ENCODE assay signal across 9 mouse cellular contexts in the genomic region with DNA sequence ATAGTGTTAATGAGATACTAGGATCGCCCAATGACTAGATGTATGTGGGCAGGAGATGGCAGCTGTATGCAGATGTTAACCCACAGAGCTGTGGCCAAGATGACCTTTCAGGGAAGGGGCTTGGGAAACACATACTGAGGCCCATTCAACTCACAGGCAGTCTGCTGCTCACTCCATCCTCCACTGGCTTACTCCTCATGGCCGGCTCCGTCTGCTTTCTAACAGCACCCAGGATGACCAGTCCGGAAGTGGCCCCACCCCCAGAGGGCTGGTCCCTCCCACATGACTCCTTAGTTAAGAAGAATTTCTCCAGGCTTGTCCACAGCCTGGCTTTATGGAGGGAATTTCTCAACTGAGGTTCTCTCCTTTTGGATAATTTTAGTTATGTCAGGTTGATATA.
DNase-seq lines count a peak whose midpoint lies in the region; ATAC-seq and TF ChIP-seq lines count a peak whose summit lies in the region.
"Had no signal": no experiment of that assay in that cellular context is flagged by ENCODE, and none has a peak within 500 bp of the region (broad histone marks: within the 10 kb centered on the region; RNA-seq: fewer than 3 reads in every experiment).

No protein-coding gene starts in this region.

- no peak overlapping the region for H3K4me2 ChIP-seq in kidney, postnatal 0 days (ENCODE audit: low read length)
- no peak overlapping the region for H3K4me2 ChIP-seq in stomach, postnatal 0 days (replicated peaks; ENCODE audit: low read depth)
- H3K4me2 ChIP-seq: hindbrain, embryonic 14.5 days had no signal

- peak; percentile 47 for DNase-seq in testis, postnatal 10 days (ENCODE audit: low spot score)
- no peak for DNase-seq in testis, postnatal 14 days (ENCODE audit: low spot score)
- DNase-seq in heart, adult 9 months (ENCODE audit: low spot score in 2 of 2) = peak; percentile 52 to 66
- peak; percentile 50 for DNase-seq in kidney, postnatal 0 days (ENCODE audit: low spot score)
- DNase-seq in stomach, postnatal 0 days (ENCODE audit: low spot score) = no peak
- DNase-seq in cerebellum, adult 11 months = no peak
- DNase-seq in spleen, postnatal 14 days (ENCODE audit: low spot score in 2 of 2) = no peak

- 64% methylated on average over 4 of the region's 4 CpGs for WGBS in kidney, postnatal 0 days
- 63% methylated on average over 4 of the region's 4 CpGs for WGBS in stomach, postnatal 0 days

- no peak for TF ChIP-seq EP300 in stomach, postnatal 0 days (optimal IDR thresholded peaks at IDR 0.05)

- H3K4me1 ChIP-seq in kidney, postnatal 0 days (replicated peaks; ENCODE audit: insufficient read depth, low read length) = no peaks in the 10 kb centered on the region
- no peaks in the 10 kb centered on the region for H3K4me1 ChIP-seq in stomach, postnatal 0 days (replicated peaks; ENCODE audit: control insufficient read depth, insufficient read depth)

- H3K27ac ChIP-seq in kidney, postnatal 0 days = peak overlapping the region; percentile 83
- H3K27ac ChIP-seq in stomach, postnatal 0 days (replicated peaks) = peak overlapping the region; percentile 76
- H3K27ac ChIP-seq: hindbrain, embryonic 14.5 days had no signal

- H3K9me3 ChIP-seq in kidney, postnatal 0 days (replicated peaks; ENCODE audit: low read length) = no peaks in the 10 kb centered on the region
- no peaks in the 10 kb centered on the region for H3K9me3 ChIP-seq in stomach, postnatal 0 days (ENCODE audit: control insufficient read depth, low read length)
- H3K9me3 ChIP-seq: embryonic facial prominence, embryonic 13.5 days had no signal

- no peaks in the 10 kb centered on the region for H3K27me3 ChIP-seq in kidney, postnatal 0 days (ENCODE audit: insufficient read depth, low read length)
- no peaks in the 10 kb centered on the region for H3K27me3 ChIP-seq in stomach, postnatal 0 days (ENCODE audit: control insufficient read depth, insufficient read depth, low read length)
- H3K27me3 ChIP-seq: embryonic facial prominence, embryonic 13.5 days had no signal

- peak; percentile 73 for ATAC-seq in kidney, postnatal 0 days (replicated peaks; ENCODE audit: low FRiP score, low read depth)
- peak; percentile 56; the same call in 1 of the 2 replicates for ATAC-seq in stomach, postnatal 0 days (ENCODE audit: low FRiP score, low TSS enrichment)

- TF ChIP-seq CTCF in kidney, postnatal 0 days (IDR thresholded peaks at IDR 0.05; ENCODE audit: low read depth) = no peak
- no peak for TF ChIP-seq CTCF in stomach, postnatal 0 days (IDR thresholded peaks at IDR 0.05; ENCODE audit: low read depth)

- H3K9ac ChIP-seq in kidney, postnatal 0 days (ENCODE audit: low read depth, low read length) = no peak overlapping the region
- no peak overlapping the region for H3K9ac ChIP-seq in stomach, postnatal 0 days (ENCODE audit: low read length)
- H3K9ac ChIP-seq: embryonic facial prominence, embryonic 13.5 days; hindbrain, embryonic 14.5 days had no signal

- H3K36me3 ChIP-seq in kidney, postnatal 0 days (ENCODE audit: insufficient read depth, low read length) = no peaks in the 10 kb centered on the region
- H3K36me3 ChIP-seq in stomach, postnatal 0 days (ENCODE audit: control insufficient read depth, insufficient read depth, low read length) = no peaks in the 10 kb centered on the region
- H3K36me3 ChIP-seq: embryonic facial prominence, embryonic 13.5 days had no signal

- H3K4me3 ChIP-seq in kidney, postnatal 0 days (replicated peaks; ENCODE audit: low read depth, low read length) = no peak overlapping the region
- H3K4me3 ChIP-seq in stomach, postnatal 0 days (ENCODE audit: low read depth, low read length) = no peak overlapping the region
- H3K4me3 ChIP-seq: embryonic facial prominence, embryonic 13.5 days had no signal

Comparison
In these comparisons a context has a peak if more than half of its experiments do, and no peak if none do; other contexts are left out.
1. DNase-seq: peak in testis, postnatal 10 days (single experiment), heart, adult 9 months (2 of 2) and kidney, postnatal 0 days (single experiment); none in testis, postnatal 14 days (single experiment), stomach, postnatal 0 days (single experiment), cerebellum, adult 11 months (single experiment) and spleen, postnatal 14 days (0 of 2).